Mouse (Mus musculus) gastrocnemius, postnatal 4 days (tissue): ENCODE results near the gene Sec22c. TPM values are rescaled to one million over a fixed set of nuclear protein-coding genes. Genes with fewer than 3 reads are reported as not detected.

Experiments used
- DNase-seq, 2 experiments: peaks; one replicate each; pipeline ENCODE4 v3.0.0; 2021 to 2022; ENCODE audit warnings: low spot score in 2 of 2, mixed read lengths in 2 of 2
- total RNA-seq, 2 experiments: library from RNA; stranded (reverse); gene quantifications; 2 replicates each; pipeline ENCODE4 v1.2.3; 2021

Gene Sec22c
- total RNA-seq, 2 experiments from 2014 or later: 6.8 to 8.5 TPM

DNA sequence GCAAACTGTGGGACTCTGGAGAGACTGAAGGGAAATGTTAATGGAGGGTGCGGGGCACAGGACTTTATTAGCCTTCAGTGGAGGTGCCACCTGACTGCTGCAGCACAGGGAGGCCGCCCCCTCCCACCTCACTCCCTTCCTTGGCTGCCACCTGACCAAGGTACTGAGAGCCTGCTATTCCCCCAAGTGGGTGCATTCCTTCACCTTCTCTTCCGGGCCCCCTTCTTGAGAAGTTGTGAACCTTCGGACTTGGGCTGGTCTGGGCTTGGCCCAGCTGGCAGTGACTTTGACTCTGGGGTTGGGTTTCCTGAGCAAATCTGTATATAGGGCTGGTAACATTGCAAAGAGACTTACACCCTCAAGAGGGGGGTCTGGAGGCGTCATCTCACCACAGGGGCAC, 49.0 kb downstream of the Sec22c start:
- DNase-seq: no peak

DNA sequence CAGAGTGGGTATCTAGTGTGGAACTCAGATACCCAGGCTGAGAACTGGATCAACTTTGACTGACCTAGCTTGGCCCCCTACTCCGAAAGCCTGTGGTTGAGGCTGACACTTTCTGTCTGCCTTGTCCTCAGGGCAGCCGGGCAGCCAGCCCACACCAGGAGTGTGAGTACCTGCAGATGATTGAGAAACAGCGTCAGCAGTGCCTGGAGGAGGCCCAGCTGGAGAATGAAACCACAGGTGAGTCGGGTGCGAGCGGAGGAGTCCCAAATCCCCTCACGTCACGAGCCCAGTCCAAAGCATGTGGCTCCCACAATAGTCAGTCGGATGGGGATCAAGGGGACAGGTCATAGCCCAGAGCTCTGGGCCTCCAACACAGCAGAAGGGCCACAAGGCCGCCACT, 51.6 kb downstream of the Sec22c start:
- DNase-seq: no peak

DNA sequence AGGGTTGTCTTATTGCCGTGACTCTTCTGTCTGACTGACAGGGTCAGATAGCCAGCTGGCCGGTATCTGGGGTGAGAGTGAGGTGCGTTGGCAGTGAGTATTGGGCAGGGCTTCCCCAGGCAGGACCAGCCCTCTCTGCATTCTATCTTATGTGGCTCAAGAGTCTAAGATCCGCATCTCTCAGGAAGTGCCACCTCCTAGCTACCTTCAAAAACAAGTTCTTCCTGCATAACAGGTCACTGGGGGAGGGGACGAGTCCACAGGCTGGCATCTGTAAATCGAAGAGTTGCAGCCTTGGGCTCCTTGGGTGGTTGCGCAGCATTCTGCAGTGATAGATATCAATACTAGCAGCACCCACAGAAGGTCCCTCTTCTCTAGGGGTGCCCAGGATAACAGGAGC, 58.3 kb downstream of the Sec22c start:
- no peak for DNase-seq

DNA sequence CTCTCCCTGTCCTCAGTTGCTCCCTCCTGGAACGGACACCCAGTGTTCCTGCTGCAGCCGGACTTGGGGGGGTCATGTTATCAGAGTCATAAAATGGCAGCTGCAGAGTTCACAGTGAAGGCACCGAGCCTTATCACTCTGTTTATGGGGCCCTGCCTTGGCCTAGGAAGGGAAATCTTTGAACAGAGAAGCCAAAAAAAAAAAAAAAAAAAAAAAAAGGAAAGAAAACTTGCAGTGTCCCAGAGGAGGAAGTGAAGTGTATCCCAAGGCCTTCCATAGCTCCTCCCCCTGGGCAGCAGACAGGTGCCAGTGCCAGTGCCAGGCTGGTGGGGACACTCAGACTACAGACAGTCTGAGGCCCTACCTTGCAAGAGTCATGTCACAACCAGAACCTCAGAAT, 60.4 kb downstream of the Sec22c start:
- no peak for DNase-seq

DNA sequence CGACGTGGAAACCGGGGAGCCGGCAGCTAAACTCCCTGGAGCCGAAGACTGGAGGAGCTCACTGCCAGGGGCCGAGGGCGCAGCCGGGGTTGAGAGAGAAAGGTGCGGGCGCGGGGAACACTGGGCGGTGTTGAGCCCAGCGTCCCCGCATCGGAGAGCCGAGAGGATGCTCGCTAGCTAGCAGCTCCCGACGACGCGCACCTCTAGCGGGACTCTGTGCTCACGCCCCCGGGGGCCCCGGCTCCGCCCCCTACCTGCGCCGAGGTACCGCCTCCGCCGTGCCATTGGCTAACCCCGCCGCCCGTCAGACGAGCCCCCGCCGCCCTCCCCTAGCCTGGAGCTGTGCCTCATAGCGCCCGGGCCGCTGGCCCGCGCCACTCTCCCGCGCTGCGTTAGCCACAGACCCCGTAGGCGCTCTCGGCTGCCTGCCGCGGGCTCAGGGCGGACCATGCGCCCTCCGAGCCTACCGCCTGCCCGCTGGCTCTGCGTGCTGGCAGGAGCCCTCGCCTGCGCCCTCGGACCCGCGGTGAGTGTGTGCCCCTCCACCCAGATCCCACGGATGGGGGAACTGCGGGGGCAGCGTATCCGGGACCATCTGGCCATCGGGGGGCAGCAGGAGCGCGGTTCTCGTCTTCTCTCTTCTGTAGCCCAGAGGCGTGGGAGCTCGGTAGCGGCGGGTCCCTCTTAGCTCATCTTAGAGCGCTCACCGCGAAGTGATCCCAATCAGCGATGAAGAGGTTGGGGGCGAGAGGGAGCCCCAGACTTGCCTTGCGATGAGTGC, 62.7 kb downstream of the Sec22c start, which contains the start of gene Vipr1:
TSS of gene Vipr1 (plus strand) at position 316 of the 781 bp plus-strand sequence.
- DNase-seq: peak in 1 of 2 experiments; percentile 38

DNA sequence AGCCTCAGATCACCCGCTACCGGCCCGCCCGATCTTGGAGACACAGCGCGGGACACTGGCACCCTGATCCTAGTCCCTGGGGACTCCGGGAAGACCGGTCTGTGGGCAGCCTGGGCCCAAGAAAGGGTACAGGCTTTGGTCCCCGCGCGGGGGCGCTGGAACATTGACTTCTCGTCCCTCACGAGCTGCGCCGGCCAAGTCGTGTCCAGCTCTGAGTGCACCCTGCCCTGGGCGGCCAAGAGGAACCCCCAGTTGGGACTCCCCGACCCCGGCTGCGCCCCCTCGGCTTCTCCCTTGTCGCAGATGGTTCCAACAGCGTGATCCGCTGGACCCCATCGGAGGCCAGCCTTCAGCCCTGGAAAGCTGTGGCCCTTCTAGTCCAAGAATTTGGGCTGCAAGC, 63.3 kb downstream of the Sec22c start, which contains the start of gene Lyzl4:
TSS of gene Lyzl4 (minus strand) at position 96 of the 400 bp plus-strand sequence.
- peak; percentile 74 to 79 for DNase-seq

DNA sequence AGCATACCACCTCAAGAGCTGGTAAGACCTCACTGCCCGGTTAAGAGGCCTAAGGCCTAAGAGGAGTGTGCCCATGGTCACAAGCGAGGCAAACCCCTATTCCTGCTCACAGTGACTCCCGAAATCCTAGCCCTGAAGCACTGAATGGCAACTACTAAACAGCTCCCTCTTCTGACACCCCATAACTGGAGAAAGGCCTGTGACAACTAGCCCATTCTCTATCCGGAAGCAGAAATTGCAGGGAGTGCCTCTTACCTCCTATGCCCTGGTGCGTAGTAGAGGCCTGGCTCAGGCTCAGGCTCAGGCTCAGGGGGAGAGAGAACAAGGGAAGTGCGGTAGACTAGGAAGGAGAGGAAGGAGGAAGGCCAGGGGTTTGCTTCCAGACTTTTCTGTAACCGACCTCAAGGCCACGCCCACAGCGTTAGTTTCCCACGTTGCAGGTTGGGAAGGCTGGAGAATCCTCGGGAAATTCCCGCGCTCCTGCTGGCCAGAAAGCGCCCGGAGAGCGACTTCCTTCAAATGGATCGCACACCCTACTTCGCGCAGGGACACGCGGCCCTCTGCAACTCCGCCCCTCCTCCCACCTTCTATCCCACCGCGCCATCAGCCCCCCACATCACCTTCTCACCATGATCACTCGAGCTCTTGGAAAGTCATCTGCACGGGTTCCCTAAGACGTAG, 63.9 kb downstream of the Sec22c start:
- no peak for DNase-seq

DNA sequence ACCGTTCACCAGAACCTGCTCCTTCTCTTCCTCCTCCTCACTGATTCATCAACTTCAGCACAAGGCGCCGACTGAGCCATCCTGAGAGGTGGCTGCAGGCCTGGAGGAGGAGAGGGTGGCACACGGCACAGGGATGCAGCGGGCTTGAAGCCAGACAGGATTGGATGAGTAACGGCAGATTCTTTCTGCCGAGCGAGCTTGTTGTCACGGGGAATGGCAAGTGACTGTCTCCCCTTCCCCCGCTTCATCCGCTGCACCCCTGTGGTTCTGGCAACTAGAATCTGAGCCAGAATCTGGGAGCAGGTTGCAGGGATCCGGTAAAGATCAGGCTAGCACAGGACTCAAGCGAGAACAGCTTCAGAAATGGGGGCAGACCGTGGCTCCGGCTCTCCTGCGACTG, 65.5 kb downstream of the Sec22c start:
- DNase-seq: no peak

DNA sequence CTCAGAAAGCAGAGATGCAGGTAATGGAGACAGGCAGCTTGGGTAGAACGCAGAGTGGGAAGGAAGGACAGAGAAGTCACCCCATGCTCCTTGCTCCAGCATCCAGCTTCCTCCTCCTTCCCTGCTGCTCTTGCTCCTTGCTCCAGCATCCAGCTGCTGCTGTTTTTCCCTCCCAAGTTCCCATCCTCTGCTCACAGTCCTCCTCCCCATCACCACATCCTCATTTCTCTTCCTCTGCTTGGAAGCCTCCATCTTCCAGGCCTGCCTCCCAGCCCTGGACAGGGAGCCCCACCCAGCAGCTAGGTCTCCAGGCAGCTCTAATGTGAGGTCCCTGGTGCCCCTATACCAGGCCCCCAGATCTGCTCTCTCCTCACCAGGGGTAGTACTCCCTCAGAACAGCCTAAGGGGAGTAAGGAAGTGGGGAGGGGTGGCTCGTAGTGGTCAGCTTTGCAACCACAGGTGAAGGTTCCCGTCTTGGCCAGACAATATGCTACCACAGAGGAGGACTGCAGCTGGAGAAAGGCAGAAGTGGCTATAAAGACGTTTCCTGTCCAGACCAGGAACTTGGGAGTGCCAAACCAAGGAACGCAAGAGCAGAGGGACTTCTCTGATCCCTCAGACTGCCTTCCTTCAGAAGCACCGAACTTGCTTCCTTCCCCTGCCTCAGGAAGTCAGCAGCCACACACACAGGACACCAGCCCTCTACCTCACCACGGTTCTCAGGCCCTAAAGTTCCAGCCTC, 69.3 kb downstream of the Sec22c start:
- no peak for DNase-seq

DNA sequence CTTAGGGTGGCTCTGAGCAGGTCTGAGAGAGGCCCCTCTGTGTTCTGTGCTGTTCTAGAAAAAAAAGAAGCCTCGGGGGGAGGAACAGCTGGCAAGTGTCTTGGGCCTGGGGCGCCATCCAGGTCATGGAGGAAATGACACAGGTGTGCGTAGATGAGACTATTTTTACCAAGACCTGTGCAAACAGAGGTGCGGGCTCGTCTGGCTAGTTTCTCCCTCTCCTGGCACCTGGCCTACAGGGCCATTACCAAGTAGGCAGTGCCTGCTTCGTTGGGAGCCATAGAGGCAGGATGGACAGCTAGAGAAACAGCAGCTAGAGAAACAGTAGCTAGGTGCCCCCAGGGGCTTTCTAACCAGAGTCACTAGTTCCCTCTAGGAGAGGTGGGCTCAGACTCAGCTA, 72.0 kb downstream of the Sec22c start:
- no peak for DNase-seq

DNA sequence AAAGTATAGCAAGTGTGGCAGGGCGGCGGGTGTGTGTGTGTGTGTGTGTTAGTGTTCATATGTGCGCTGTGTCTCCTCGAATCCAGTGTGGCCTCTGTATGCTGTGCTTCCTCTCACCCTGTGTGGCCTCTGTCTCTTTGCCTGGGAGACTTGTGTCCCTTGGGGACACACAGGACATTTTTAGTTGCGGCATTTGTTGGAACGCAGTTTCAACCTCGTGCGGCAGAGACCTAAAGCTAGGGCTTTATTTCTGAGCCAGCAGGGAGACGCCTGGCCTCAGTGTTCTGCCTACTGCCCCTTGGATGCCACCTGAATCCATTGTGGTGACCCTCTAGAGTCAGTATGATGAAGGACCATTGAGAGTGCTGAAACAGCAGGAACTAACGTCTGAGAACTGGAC, 72.4 kb downstream of the Sec22c start:
- no peak for DNase-seq

DNA sequence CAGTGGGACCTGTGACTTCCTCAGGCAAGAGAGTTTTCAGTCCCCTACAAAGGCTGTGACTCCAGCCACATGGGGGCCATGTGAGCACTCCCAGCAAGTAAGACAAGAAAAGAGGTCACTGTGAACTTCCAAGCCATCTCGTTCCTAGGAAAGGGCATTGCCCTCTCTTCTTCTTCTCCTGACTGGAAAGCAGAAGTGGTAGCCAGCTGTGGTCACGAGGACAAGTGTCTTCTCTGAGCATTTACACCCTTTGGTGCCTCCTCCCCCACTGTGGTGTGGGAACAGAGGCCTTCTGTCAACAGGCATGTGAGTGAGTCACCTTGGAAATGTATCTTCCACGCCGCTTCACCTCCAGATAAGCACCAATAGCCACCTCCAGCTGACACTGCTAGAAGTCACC, 73.3 kb downstream of the Sec22c start:
- no peak for DNase-seq

DNA sequence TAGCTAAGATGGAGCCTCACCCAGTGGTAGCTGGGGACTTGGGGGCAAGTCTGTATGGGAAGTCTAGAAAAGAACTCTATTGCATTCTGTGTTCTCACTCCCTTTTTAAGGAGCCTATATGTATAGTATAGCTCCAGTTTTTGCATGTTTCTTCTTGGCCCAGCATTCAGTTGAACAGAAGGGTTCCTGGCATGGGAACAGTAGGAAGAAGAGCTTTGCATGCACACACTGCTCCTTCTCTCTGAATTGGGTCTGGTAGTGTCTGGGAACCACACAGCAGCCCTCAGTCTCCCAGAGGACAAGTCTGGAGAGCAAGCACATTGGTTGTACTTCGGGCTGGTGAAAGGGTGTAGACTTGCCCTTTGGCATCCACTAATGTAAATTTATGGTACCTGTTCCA, 74.7 kb downstream of the Sec22c start:
- no peak for DNase-seq

Other genes with a start within 250 kb of the Sec22c start
- gene Cck, start 209.8 kb downstream of the Sec22c start, total RNA-seq: 1 to 10 TPM; 6.2 to 8.7 TPM
- 1 to 10 TPM in 1 of 2 experiments, under 1 TPM in 1; 0.81 to 1.2 TPM for gene Lyzl4, start 63.4 kb downstream of the Sec22c start, total RNA-seq
- under 1 TPM; 0.21 to 0.66 TPM for gene Vipr1, start 62.8 kb downstream of the Sec22c start, total RNA-seq
- 10 to 100 TPM; 80.4 to 80.8 TPM for gene Ss18l2, start 4.8 kb upstream of the Sec22c start, total RNA-seq
- 100 to 1,000 TPM in 1 of 2 experiments, 10 to 100 TPM in 1; 75.2 to 104 TPM for gene Nktr, start 13.7 kb upstream of the Sec22c start, total RNA-seq
- 10 to 100 TPM; 88.6 to 91.6 TPM for gene Zfp651, start 53.8 kb upstream of the Sec22c start, total RNA-seq
- gene Klhl40, start 72.1 kb upstream of the Sec22c start, total RNA-seq: 100 to 1,000 TPM; 143 TPM
- gene Hhatl, start 87.0 kb upstream of the Sec22c start, total RNA-seq: 100 to 1,000 TPM; 164 to 169 TPM
- gene Ccdc13, start 134.0 kb upstream of the Sec22c start, total RNA-seq: under 1 TPM in 1 of 2 experiments, not detected in 1; 0.88 TPM
- gene Higd1a, start 152.9 kb upstream of the Sec22c start, total RNA-seq: 10 to 100 TPM; 61.4 to 67.0 TPM
- 1 to 10 TPM; 1.8 to 1.9 TPM for gene Ackr2, start 192.9 kb upstream of the Sec22c start, total RNA-seq
- gene Cyp8b1, start 210.8 kb upstream of the Sec22c start, total RNA-seq: under 1 TPM in 1 of 2 experiments, not detected in 1; 0.26 TPM
- gene Fam198a, start 245.5 kb upstream of the Sec22c start, total RNA-seq: 10 to 100 TPM; 10.6 to 11.4 TPM